ENCODE assay signal across 11 mouse cellular contexts in the genomic region with DNA sequence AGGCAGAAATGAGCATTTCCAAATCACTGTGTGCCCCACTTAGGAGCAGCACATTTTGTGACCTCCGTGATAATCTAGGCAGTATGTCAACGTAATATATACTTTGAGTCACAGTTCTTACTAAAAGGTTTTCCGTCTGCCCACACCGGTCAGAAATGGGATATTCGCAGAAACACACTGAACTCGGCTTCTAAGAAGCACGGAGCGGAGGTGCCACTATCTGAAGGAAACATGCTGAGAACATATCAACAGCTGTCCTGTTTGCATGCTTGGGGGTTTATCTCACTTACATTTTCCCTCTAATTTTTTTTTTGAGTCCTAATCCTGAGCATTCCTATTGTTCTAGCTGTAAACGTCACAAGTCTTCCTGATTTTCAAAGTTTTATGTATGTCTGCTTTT.
"Had no signal": no experiment of that assay in that cellular context is flagged by ENCODE, and none has a peak within 500 bp of the region (broad histone marks: within the 10 kb centered on the region; RNA-seq: fewer than 3 reads in every experiment).

No protein-coding gene starts in this region.

- ATAC-seq: inflammation-experienced regulatory T-cells, adult 6 months; intestine, postnatal 0 days; lung, postnatal 0 days; midbrain, embryonic 13.5 days had no signal

- H3K9ac ChIP-seq: limb, embryonic 15.5 days; midbrain, embryonic 13.5 days had no signal

- H3K36me3 ChIP-seq: limb, embryonic 15.5 days; midbrain, embryonic 13.5 days had no signal

- H3K27ac ChIP-seq: limb, embryonic 15.5 days; midbrain, embryonic 13.5 days had no signal

- H3K27me3 ChIP-seq: limb, embryonic 15.5 days; midbrain, embryonic 13.5 days had no signal

- H3K4me3 ChIP-seq: limb, embryonic 15.5 days; midbrain, embryonic 13.5 days had no signal

- H3K9me3 ChIP-seq: limb, embryonic 15.5 days; midbrain, embryonic 13.5 days had no signal

- DNase-seq: kidney, adult 8-10 months; layer of hippocampus, postnatal 36 days; lung, adult 2 months; lung, postnatal 36 days; retina, postnatal 1 day; right cerebral cortex, postnatal 14 days had no signal

- H3K4me2 ChIP-seq: limb, embryonic 15.5 days; midbrain, embryonic 13.5 days had no signal
